Mouse (Mus musculus) MEL (cell line): ENCODE results near the gene Parp8. TPM values are rescaled to one million over a fixed set of nuclear protein-coding genes. Genes with fewer than 3 reads are reported as not detected.

ENCODE experiments used
- DNase-seq: peaks from one replicate; pipeline ENCODE4 v3.0.0; 2011; ENCODE audit warnings: low read depth, low spot score
- H3K27ac ChIP-seq: 2 replicates; pipeline ENCODE4 v1.5.1; 2012; ENCODE audit warnings: low read depth, mild to moderate bottlenecking, control low read depth, low read length, moderate library complexity; ENCODE audit not compliant: control insufficient read depth
- H3K27me3 ChIP-seq, 2 experiments: fragments of 150-350 bp in 1 of 2; sonication (generic) in 1 of 2; 2 replicates each; pipeline ENCODE4 v1.6.1; 2012; ENCODE audit warnings: low read length in 2 of 2, mild to moderate bottlenecking in 2 of 2, improper control_type of control experiment in 1 of 2, moderate library complexity in 1 of 2; ENCODE audit not compliant: insufficient read depth in 2 of 2, control insufficient read depth in 1 of 2
- H3K36me3 ChIP-seq, 2 experiments: 2 replicates each; pipeline ENCODE4 v1.6.1; 2012 to 2014; ENCODE audit warnings: low read length in 2 of 2, improper control_type of control experiment in 1 of 2, inconsistent platforms in 1 of 2, mild to moderate bottlenecking in 1 of 2; ENCODE audit not compliant: insufficient read depth in 2 of 2, control insufficient read depth in 1 of 2
- H3K4me1 ChIP-seq, 2 experiments: fragments of 150-350 bp in 1 of 2; sonication (generic) in 1 of 2; 2 replicates each; pipeline ENCODE4 v1.6.1; 2012; ENCODE audit warnings: low read length in 2 of 2, improper control_type of control experiment in 1 of 2, mild to moderate bottlenecking in 1 of 2; ENCODE audit not compliant: insufficient read depth in 2 of 2, control insufficient read depth in 1 of 2
- H3K4me3 ChIP-seq, 2 experiments: fragments of 150-350 bp in 1 of 2; sonication (generic) in 1 of 2; 2 replicates each; pipeline ENCODE4 v1.5.1; 2012; ENCODE audit warnings: low read depth in 2 of 2, low read length in 2 of 2, mild to moderate bottlenecking in 2 of 2, moderate library complexity in 2 of 2, control low read depth in 1 of 2, improper control_type of control experiment in 1 of 2; ENCODE audit not compliant: control insufficient read depth in 1 of 2, insufficient read depth in 1 of 2
- H3K79me2 ChIP-seq: 2 replicates; pipeline ENCODE4 v1.6.1; 2012; ENCODE audit warnings: mild to moderate bottlenecking, low read length, moderate library complexity; ENCODE audit not compliant: control insufficient read depth, poor library complexity, insufficient read depth
- H3K9ac ChIP-seq: 2 replicates; pipeline ENCODE4 v1.6.1; 2012; ENCODE audit warnings: low read depth, mild to moderate bottlenecking, control low read depth, low read length, moderate library complexity; ENCODE audit not compliant: control insufficient read depth, poor library complexity, severe bottlenecking
- H3K9me3 ChIP-seq: fragments of 150-350 bp; sonication (generic); replicated peaks from 2 replicates; pipeline ENCODE4 v1.6.1; 2012; ENCODE audit warnings: mild to moderate bottlenecking, low read length, improper control_type of control experiment, moderate library complexity; ENCODE audit not compliant: insufficient read depth
- BHLHE40 ChIP-seq: IDR thresholded peaks from 2 replicates; pipeline ENCODE4 v1.6.1; 2012; ENCODE audit warnings: low read depth, mild to moderate bottlenecking, inconsistent platforms, low read length, improper control_type of control experiment, borderline replicate concordance
- CHD2 ChIP-seq: IDR thresholded peaks from 2 replicates; pipeline ENCODE4 v1.6.1; 2011; ENCODE audit warnings: low read length, improper control_type of control experiment
- ELF1 ChIP-seq: IDR thresholded peaks from 2 replicates; pipeline ENCODE4 v1.6.1; 2014; ENCODE audit warnings: low read depth, mild to moderate bottlenecking, inconsistent platforms, low read length, improper control_type of control experiment, moderate library complexity
- GATA1 ChIP-seq: IDR thresholded peaks from 2 replicates; pipeline ENCODE4 v1.6.1; 2011; ENCODE audit warnings: low read depth, low read length, improper control_type of control experiment
- HCFC1 ChIP-seq: IDR thresholded peaks from 2 replicates; pipeline ENCODE4 v1.6.1; 2012; ENCODE audit warnings: low read depth, mild to moderate bottlenecking, inconsistent platforms, low read length, improper control_type of control experiment, moderate library complexity
- JUND ChIP-seq: IDR thresholded peaks from 2 replicates; pipeline ENCODE4 v1.6.1; 2011; ENCODE audit warnings: low read depth, mild to moderate bottlenecking, improper control_type of control experiment, low read length
- KAT2A ChIP-seq: conservative IDR thresholded peaks from 2 replicates; pipeline ENCODE4 v1.6.1; 2012; ENCODE audit warnings: low read depth, low read length, improper control_type of control experiment, inconsistent platforms
- MAFK ChIP-seq: IDR thresholded peaks from 2 replicates; pipeline ENCODE4 v1.6.1; 2011; ENCODE audit warnings: low read depth, mild to moderate bottlenecking, low read length, improper control_type of control experiment, borderline replicate concordance
- MXI1 ChIP-seq: IDR thresholded peaks from 2 replicates; pipeline ENCODE4 v1.6.1; 2011; ENCODE audit warnings: mild to moderate bottlenecking, low read depth, low read length, improper control_type of control experiment
- NELFE ChIP-seq: IDR thresholded peaks from 2 replicates; pipeline ENCODE4 v1.6.1; 2011; ENCODE audit warnings: low read depth, low read length, improper control_type of control experiment
- NRF1 ChIP-seq: IDR thresholded peaks from 2 replicates; pipeline ENCODE4 v1.6.1; 2014; ENCODE audit warnings: low read depth, mild to moderate bottlenecking, inconsistent platforms, low read length, improper control_type of control experiment, moderate library complexity; ENCODE audit not compliant: poor library complexity, insufficient read depth, severe bottlenecking
- POLR2A ChIP-seq, 2 experiments: IDR thresholded peaks; 2 replicates each; pipeline ENCODE4 v1.6.1; 2011 to 2012; ENCODE audit warnings: low read length in 2 of 2, mild to moderate bottlenecking in 2 of 2, control low read depth in 1 of 2, improper control_type of control experiment in 1 of 2, low read depth in 1 of 2, moderate library complexity in 1 of 2; ENCODE audit not compliant: control insufficient read depth in 1 of 2, insufficient read depth in 1 of 2, poor library complexity in 1 of 2
- POLR2AphosphoS2 ChIP-seq: IDR thresholded peaks from 2 replicates; pipeline ENCODE4 v1.6.1; 2011; ENCODE audit warnings: low read length, improper control_type of control experiment
- POLR2AphosphoS5 ChIP-seq: IDR thresholded peaks from 2 replicates; pipeline ENCODE4 v1.6.1; 2012; ENCODE audit warnings: low read depth, borderline replicate concordance, mild to moderate bottlenecking, inconsistent platforms, low read length, moderate library complexity, mixed read lengths
- RAD21 ChIP-seq: IDR thresholded peaks from 2 replicates; pipeline ENCODE4 v1.6.1; 2011; ENCODE audit warnings: mild to moderate bottlenecking, low read depth, low read length, improper control_type of control experiment
- RCOR1 ChIP-seq: IDR thresholded peaks from 2 replicates; pipeline ENCODE4 v1.6.1; 2012; ENCODE audit warnings: low read depth, mild to moderate bottlenecking, inconsistent platforms, low read length, improper control_type of control experiment
- SMC3 ChIP-seq: IDR thresholded peaks from 2 replicates; pipeline ENCODE4 v1.6.1; 2011; ENCODE audit warnings: low read depth, low read length, improper control_type of control experiment
- TAL1 ChIP-seq: IDR thresholded peaks from 2 replicates; pipeline ENCODE4 v1.6.1; 2012; ENCODE audit warnings: mild to moderate bottlenecking, inconsistent platforms, low read length, moderate library complexity, mixed read lengths
- TBP ChIP-seq: IDR thresholded peaks from 2 replicates; pipeline ENCODE4 v1.8.0; 2011; ENCODE audit warnings: low read depth, low read length, improper control_type of control experiment
- TCF12 ChIP-seq: IDR thresholded peaks from 2 replicates; pipeline ENCODE4 v1.6.1; 2014; ENCODE audit warnings: low read depth, mild to moderate bottlenecking, inconsistent platforms, low read length, improper control_type of control experiment, moderate library complexity
- UBTF ChIP-seq: IDR thresholded peaks from 2 replicates; pipeline ENCODE4 v1.6.1; 2012; ENCODE audit warnings: low read depth, mild to moderate bottlenecking, inconsistent platforms, low read length, improper control_type of control experiment, moderate library complexity, borderline replicate concordance; ENCODE audit not compliant: insufficient read depth
- ZC3H11A ChIP-seq: IDR thresholded peaks from 2 replicates; pipeline ENCODE4 v1.6.1; 2012; ENCODE audit warnings: low read depth, mild to moderate bottlenecking, inconsistent platforms, low read length, improper control_type of control experiment
- ZKSCAN1 ChIP-seq: IDR thresholded peaks from 2 replicates; pipeline ENCODE4 v1.6.1; 2012; ENCODE audit warnings: low read depth, mild to moderate bottlenecking, inconsistent platforms, low read length, improper control_type of control experiment, moderate library complexity
- ZNF384 ChIP-seq: IDR thresholded peaks from 2 replicates; pipeline ENCODE4 v1.6.1; 2012; ENCODE audit warnings: low read depth, mild to moderate bottlenecking, inconsistent platforms, low read length, improper control_type of control experiment
- polyA plus RNA-seq, 2 experiments: library from polyadenylated mRNA; stranded (reverse) in 1 of 2; unstranded in 1 of 2; fragments of >175 nt in 1 of 2; fragments of >200 nt in 1 of 2; gene quantifications; 2 replicates each; pipeline versions ENCODE4 v1.2.1 to v1.2.4; 2012; ENCODE audit warnings: low replicate concordance in 2 of 2, low read depth in 1 of 2; ENCODE audit not compliant: insufficient read length in 2 of 2, insufficient read depth in 1 of 2, missing spikeins in 1 of 2
- total RNA-seq: library from RNA; depleted of rRNA; stranded (reverse); fragments of 300-350 nt; gene quantifications from 2 replicates; pipeline ENCODE4 v1.2.3, GENCODE M21; 2012

Parp8 gene
- total and polyA plus RNA-seq, 3 experiments: not detected

DNA sequence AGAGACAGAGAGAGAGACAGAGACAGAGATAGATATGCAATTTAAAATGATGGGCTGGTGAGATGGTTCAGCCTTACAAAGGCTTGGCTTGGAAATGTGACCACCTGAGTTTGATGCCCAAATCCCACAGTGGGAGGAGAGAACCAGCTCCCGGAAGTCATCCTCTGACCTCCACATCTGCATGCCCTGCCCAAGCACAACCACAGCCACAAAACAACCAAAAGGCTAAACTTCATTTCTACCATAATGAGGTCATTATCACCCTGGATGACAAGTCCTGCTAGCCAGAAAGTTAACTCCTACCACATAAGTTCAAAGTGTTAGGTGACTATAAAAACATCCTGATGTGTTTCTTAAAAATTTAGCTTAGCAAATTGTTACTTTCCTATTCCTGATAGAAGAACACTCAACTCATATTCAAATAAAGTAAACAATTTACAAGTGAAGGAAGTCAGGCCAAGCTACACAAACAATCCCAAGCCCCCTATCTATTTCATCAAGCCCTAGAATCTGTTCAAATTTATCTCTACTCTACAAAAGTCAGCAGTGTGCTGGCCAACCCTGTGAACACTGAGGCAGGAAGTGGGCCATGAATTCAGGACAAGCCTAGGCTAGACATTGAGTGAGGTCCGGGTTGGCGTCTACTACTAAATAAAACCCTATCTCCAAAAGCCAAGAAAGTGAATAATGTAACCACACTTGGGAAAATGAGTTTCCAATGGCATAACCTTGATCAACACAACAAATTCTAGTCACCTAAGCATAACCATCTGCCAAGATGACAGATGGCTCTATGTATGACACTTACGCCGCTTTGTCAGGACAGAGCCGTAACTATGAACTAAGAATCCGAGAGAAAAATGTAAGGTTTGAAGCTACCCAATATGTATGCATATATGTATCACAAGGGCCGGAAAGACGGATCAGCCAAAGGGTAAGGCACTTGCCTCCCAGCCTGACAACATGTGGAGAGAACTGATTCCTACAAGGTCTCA lies 17.0 kb downstream of the Parp8 start (continued):
- no peak for TF ChIP-seq POLR2A (IDR thresholded peaks at IDR 0.05; ENCODE audit: control insufficient read depth in 1 of 2, insufficient read depth in 1 of 2, low read depth in 1 of 2, low read length in 2 of 2, poor library complexity in 1 of 2)
- no peak for TF ChIP-seq TAL1
- no peak for TF ChIP-seq RAD21

DNA sequence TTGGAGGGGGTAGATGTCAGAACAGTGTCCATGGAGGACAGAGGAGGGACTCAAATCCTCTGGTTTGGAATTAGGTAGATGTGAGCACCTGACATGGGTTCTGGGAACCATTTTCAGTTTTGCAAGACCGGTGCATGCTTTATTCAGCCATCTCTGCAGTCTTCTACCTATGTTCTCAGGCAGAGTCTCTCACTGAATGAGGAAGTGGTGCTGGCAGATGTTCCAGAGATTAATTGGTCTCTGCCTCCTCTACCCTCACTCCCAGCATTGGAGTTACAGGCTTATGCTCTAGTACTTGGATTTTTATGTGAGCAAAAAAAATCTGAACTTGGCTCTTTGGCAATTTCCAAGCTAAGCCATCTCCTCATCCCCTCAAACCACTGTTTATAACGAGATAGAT lies 17.8 kb downstream of the Parp8 start:
- no peak overlapping the region for H3K4me3 ChIP-seq
- H3K27ac ChIP-seq: no peak overlapping the region
- no peak for DNase-seq
- no peaks in the 10 kb centered on the region for H3K27me3 ChIP-seq
- no peak overlapping the region for H3K9ac ChIP-seq
- no peaks in the 10 kb centered on the region for H3K36me3 ChIP-seq
- H3K4me1 ChIP-seq: no peaks in the 10 kb centered on the region
- H3K79me2 ChIP-seq: no peaks in the 10 kb centered on the region
- TF ChIP-seq HCFC1 (no peak), CHD2 (no peak), NELFE (no peak), MAFK (no peak)
- no peaks in the 10 kb centered on the region for H3K9me3 ChIP-seq

DNA sequence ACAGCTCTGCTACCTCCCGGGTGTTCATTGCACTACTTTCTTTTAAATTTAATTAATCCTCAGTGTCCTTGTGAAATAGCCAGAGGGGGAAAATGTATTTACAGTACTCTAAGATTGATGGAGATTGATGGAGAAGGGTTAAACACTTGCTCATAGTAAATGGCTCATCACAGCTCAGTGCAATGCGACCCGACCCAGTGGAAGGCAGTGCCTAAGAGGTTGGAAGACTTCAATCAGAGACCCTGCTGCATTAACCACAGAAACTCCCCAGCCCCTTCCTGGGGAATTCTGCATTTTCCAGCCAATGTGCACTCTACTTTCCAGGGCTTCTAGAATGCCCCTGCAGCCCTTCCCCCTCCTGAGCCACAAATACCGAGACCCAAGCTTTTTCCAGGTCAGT lies 18.7 kb downstream of the Parp8 start:
- Histone ChIP-seq H3K4me1 (no peaks in the 10 kb centered on the region), H3K27me3 (no peaks in the 10 kb centered on the region), H3K9ac (no peak overlapping the region), H3K4me3 (no peak overlapping the region), H3K9me3 (no peaks in the 10 kb centered on the region), H3K36me3 (no peaks in the 10 kb centered on the region), H3K79me2 (no peaks in the 10 kb centered on the region), H3K27ac (no peak overlapping the region)
- DNase-seq: no peak
- TF ChIP-seq POLR2AphosphoS2: no peak
- no peak for TF ChIP-seq ELF1
- no peak for TF ChIP-seq MXI1
- TF ChIP-seq TAL1: no peak
- TF ChIP-seq ZNF384: no peak
- TF ChIP-seq KAT2A: no peak
- no peak for TF ChIP-seq POLR2AphosphoS5
- no peak for TF ChIP-seq UBTF
- TF ChIP-seq TCF12: no peak
- TF ChIP-seq JUND: no peak
- no peak for TF ChIP-seq RCOR1
- TF ChIP-seq RAD21: no peak
- TF ChIP-seq ZKSCAN1: no peak
- TF ChIP-seq BHLHE40: no peak
- no peak for TF ChIP-seq SMC3
- TF ChIP-seq NRF1: no peak
- no peak for TF ChIP-seq GATA1
- no peak for TF ChIP-seq HCFC1
- no peak for TF ChIP-seq ZC3H11A
- no peak for TF ChIP-seq TBP
